Mouse (Mus musculus): ENCODE measurements around the gene Tet3. TPM values are rescaled to one million over a fixed set of nuclear protein-coding genes. Genes with fewer than 3 reads are reported as not detected.

Tet3 gene
- polyA plus RNA-seq, 1 experiment from 2014 or later, result 52.2 TPM

GRCm38 (mm10) chr6:83321927-83322326, 137.0 kb downstream of the Tet3 start:
- H3K4me2 ChIP-seq (replicated peaks), result no peak overlapping the region
- 68% methylated on average over 1 of the region's 1 CpGs for WGBS
- no peak for DNase-seq (ENCODE audit: low spot score)
- H3K9ac ChIP-seq, result no peak overlapping the region
- H3K4me3 ChIP-seq (replicated peaks; ENCODE audit: low read length), result no peak overlapping the region
- no peaks in the 10 kb centered on the region for H3K9me3 ChIP-seq (ENCODE audit: control insufficient read depth, low read length)
- ATAC-seq (ENCODE audit: low FRiP score), result no peak
- peaks cover 11% of the 10 kb centered on the region for H3K4me1 ChIP-seq (replicated peaks; ENCODE audit: control insufficient read depth, insufficient read depth, low read length)
- H3K36me3 ChIP-seq (replicated peaks; ENCODE audit: control insufficient read depth, insufficient read depth), result no peaks in the 10 kb centered on the region
- no peaks in the 10 kb centered on the region for H3K27me3 ChIP-seq (ENCODE audit: control insufficient read depth, insufficient read depth, low read length)
- no peak overlapping the region for H3K27ac ChIP-seq

GRCm38 (mm10) chr6:83317108-83317741, 141.7 kb downstream of the Tet3 start:
- Histone ChIP-seq H3K36me3 (replicated peaks; ENCODE audit: control insufficient read depth, insufficient read depth) (peaks cover 6% of the 10 kb centered on the region), H3K27me3 (ENCODE audit: control insufficient read depth, insufficient read depth, low read length) (no peaks in the 10 kb centered on the region), H3K4me1 (replicated peaks; ENCODE audit: control insufficient read depth, insufficient read depth, low read length) (peaks cover 17% of the 10 kb centered on the region; the same call in 1 of the 2 replicates), H3K9ac (peak overlapping the region; percentile 89), H3K9me3 (ENCODE audit: control insufficient read depth, low read length) (no peaks in the 10 kb centered on the region), H3K4me2 (replicated peaks) (peak overlapping the region; percentile 80), H3K27ac (peak overlapping the region; percentile 78), H3K4me3 (replicated peaks; ENCODE audit: low read length) (peak overlapping the region; percentile 98)
- WGBS, result under 1% methylated on average over 51 of the region's 52 CpGs
- DNase-seq (ENCODE audit: low spot score) (peak; percentile 93), ATAC-seq (ENCODE audit: low FRiP score) (peak; percentile 99)

GRCm38 (mm10) chr6:83316022-83316421, 142.9 kb downstream of the Tet3 start:
- DNase-seq (ENCODE audit: low spot score) (no peak), ATAC-seq (ENCODE audit: low FRiP score) (no peak)
- Histone ChIP-seq H3K4me1 (replicated peaks; ENCODE audit: control insufficient read depth, insufficient read depth, low read length) (peaks cover 17% of the 10 kb centered on the region; the same call in 1 of the 2 replicates), H3K9me3 (ENCODE audit: control insufficient read depth, low read length) (no peaks in the 10 kb centered on the region), H3K36me3 (replicated peaks; ENCODE audit: control insufficient read depth, insufficient read depth) (peaks cover 18% of the 10 kb centered on the region), H3K4me3 (replicated peaks; ENCODE audit: low read length) (no peak overlapping the region; the same call in 1 of the 2 replicates), H3K4me2 (replicated peaks) (peak overlapping the region; percentile 80), H3K9ac (0 out of 2 replicates have a peak overlapping the region, but pooled peaks have one; percentile 8), H3K27ac (no peak overlapping the region), H3K27me3 (ENCODE audit: control insufficient read depth, insufficient read depth, low read length) (no peaks in the 10 kb centered on the region)
- 6% methylated on average over 10 of the region's 10 CpGs for WGBS

- Histone ChIP-seq H3K36me3 (replicated peaks; ENCODE audit: control insufficient read depth, insufficient read depth) (peaks cover 25% of the 10 kb centered on the region), H3K9me3 (ENCODE audit: control insufficient read depth, low read length) (no peaks in the 10 kb centered on the region), H3K4me3 (replicated peaks; ENCODE audit: low read length) (no peak overlapping the region), H3K4me1 (replicated peaks; ENCODE audit: control insufficient read depth, insufficient read depth, low read length) (peaks cover 17% of the 10 kb centered on the region; the same call in 1 of the 2 replicates), H3K27ac (no peak overlapping the region), H3K9ac (no peak overlapping the region), H3K4me2 (replicated peaks) (peak overlapping the region; percentile 80), H3K27me3 (ENCODE audit: control insufficient read depth, insufficient read depth, low read length) (no peaks in the 10 kb centered on the region)
- no peak for ATAC-seq (ENCODE audit: low FRiP score)
- no peak for DNase-seq (ENCODE audit: low spot score)
Measured at GRCm38 (mm10) chr6:83315293-83315692, 143.6 kb downstream of the Tet3 start.

- H3K4me3 ChIP-seq (replicated peaks; ENCODE audit: low read length), result no peak overlapping the region
Measured at GRCm38 (mm10) chr6:83312514-83312913, 146.4 kb downstream of the Tet3 start.

More at GRCm38 (mm10) chr6:83312514-83312913, 146.4 kb downstream of the Tet3 start:
- Histone ChIP-seq H3K27ac (no peak overlapping the region), H3K4me2 (replicated peaks) (no peak overlapping the region), H3K4me1 (replicated peaks; ENCODE audit: control insufficient read depth, insufficient read depth, low read length) (peaks cover 17% of the 10 kb centered on the region; the same call in 1 of the 2 replicates), H3K9me3 (ENCODE audit: control insufficient read depth, low read length) (no peaks in the 10 kb centered on the region), H3K9ac (no peak overlapping the region), H3K36me3 (replicated peaks; ENCODE audit: control insufficient read depth, insufficient read depth) (peaks cover 46% of the 10 kb centered on the region), H3K27me3 (ENCODE audit: control insufficient read depth, insufficient read depth, low read length) (no peaks in the 10 kb centered on the region)
- ATAC-seq (ENCODE audit: low FRiP score) (no peak), DNase-seq (ENCODE audit: low spot score) (no peak)
- WGBS, result 87% methylated on average over 8 of the region's 8 CpGs

Small RNA genes within 50 kb of the gene (microRNA-seq; reads per million reads assigned to microRNA genes)
- gene Mir6374, result not detected

Other genes starting within 250 kb of the Tet3 start
- 3.5 and 4.8 TPM in 2 replicates for gene Slc4a5, start 239.3 kb downstream of the Tet3 start, polyA plus RNA-seq (2014; fragmentation: Nextera tagmentation; extraction: Ambion mirVana)
- gene Mthfd2, start 133.2 kb downstream of the Tet3 start, polyA plus RNA-seq (2014; fragmentation: Nextera tagmentation; extraction: Ambion mirVana), result 30.4 and 35.7 TPM in 2 replicates
- 27.8 and 30.6 TPM in 2 replicates for gene Mob1a, start 133.1 kb downstream of the Tet3 start, polyA plus RNA-seq (2014; fragmentation: Nextera tagmentation; extraction: Ambion mirVana)
- gene Bola3, start 109.9 kb downstream of the Tet3 start, polyA plus RNA-seq (2014; fragmentation: Nextera tagmentation; extraction: Ambion mirVana), result 60.3 and 61.5 TPM in 2 replicates
- gene Dguok, start 47.9 kb upstream of the Tet3 start, polyA plus RNA-seq (2014; fragmentation: Nextera tagmentation; extraction: Ambion mirVana), result 68.8 and 69.2 TPM in 2 replicates
- gene Actg2, start 77.2 kb upstream of the Tet3 start, polyA plus RNA-seq (2014; fragmentation: Nextera tagmentation; extraction: Ambion mirVana), result 2.6 and 3.3 TPM in 2 replicates
- 59.4 and 63.6 TPM in 2 replicates for gene Stambp, start 113.6 kb upstream of the Tet3 start, polyA plus RNA-seq (2014; fragmentation: Nextera tagmentation; extraction: Ambion mirVana)
- gene Clec4f, start 197.1 kb upstream of the Tet3 start, polyA plus RNA-seq (2014; fragmentation: Nextera tagmentation; extraction: Ambion mirVana), result not detected in 2 replicates
- not detected in 2 replicates for gene Cd207, start 218.8 kb upstream of the Tet3 start, polyA plus RNA-seq (2014; fragmentation: Nextera tagmentation; extraction: Ambion mirVana)

Data from hindbrain, embryonic 14.5 days (tissue).